Mouse (Mus musculus) thymus, postnatal 4 days (tissue): ENCODE results near the gene Incenp.
"Not testable (repeated sequence)": the region's sequence is repeated elsewhere in the genome, so short reads cannot be mapped to it uniquely, and the experiment has no call there.

ENCODE experiments used
- DNase-seq: peaks from one replicate; pipeline ENCODE4 v3.0.0; 2021

Incenp gene

GRCm38 (mm10) chr19:9917727-9918126 lies 18.4 kb upstream of the Incenp start:
- no peak for DNase-seq

- peak; percentile 85 for DNase-seq
Observed at GRCm38 (mm10) chr19:9915935-9916334, 16.6 kb upstream of the Incenp start.

- no peak for DNase-seq
Observed at GRCm38 (mm10) chr19:9914346-9914745, 15.0 kb upstream of the Incenp start.

GRCm38 (mm10) chr19:9913784-9914183 lies 14.4 kb upstream of the Incenp start:
- DNase-seq: no peak

GRCm38 (mm10) chr19:9911314-9911754 lies 12.0 kb upstream of the Incenp start:
- peak; percentile 62 for DNase-seq

- DNase-seq: no peak
Observed at GRCm38 (mm10) chr19:9909351-9909750, 10.0 kb upstream of the Incenp start.

- DNase-seq: not testable (repeated sequence)
Observed at GRCm38 (mm10) chr19:9900696-9901095, 1.3 kb upstream of the Incenp start.

GRCm38 (mm10) chr19:9899780-9900146 lies 412 bp upstream of the Incenp start:
- DNase-seq: no peak

- DNase-seq: no peak
Observed at GRCm38 (mm10) chr19:9898339-9899066, 848 bp downstream of the Incenp start.

GRCm38 (mm10) chr19:9896067-9896466 lies 3.3 kb downstream of the Incenp start:
- no peak for DNase-seq

- no peak for DNase-seq
Observed at GRCm38 (mm10) chr19:9886771-9887170, 12.6 kb downstream of the Incenp start.

- DNase-seq: no peak
Observed at GRCm38 (mm10) chr19:9886348-9886747, 13.0 kb downstream of the Incenp start.

- no peak for DNase-seq
Observed at GRCm38 (mm10) chr19:9878186-9878835, 21.0 kb downstream of the Incenp start.

GRCm38 (mm10) chr19:9865466-9865865 lies 33.9 kb downstream of the Incenp start:
- no peak for DNase-seq

GRCm38 (mm10) chr19:9864856-9865255 lies 34.5 kb downstream of the Incenp start:
- no peak for DNase-seq

GRCm38 (mm10) chr19:9860821-9861220 lies 38.5 kb downstream of the Incenp start:
- not testable (repeated sequence) for DNase-seq

- not testable (repeated sequence) for DNase-seq
Observed at GRCm38 (mm10) chr19:9849368-9850075, 49.8 kb downstream of the Incenp start.

- DNase-seq: no peak
Observed at GRCm38 (mm10) chr19:9847262-9847661, 52.1 kb downstream of the Incenp start, which contains the start of gene Scgb2a2. Gene Scgb2a2 (plus strand): TSS chr19:9847562.

GRCm38 (mm10) chr19:9837341-9837715 lies 62.0 kb downstream of the Incenp start:
- DNase-seq: no peak

- DNase-seq: peak; percentile 64
Observed at GRCm38 (mm10) chr19:9836581-9837340, 62.6 kb downstream of the Incenp start.
